Mouse (Mus musculus): ENCODE measurements around the gene Col16a1.

DNA sequence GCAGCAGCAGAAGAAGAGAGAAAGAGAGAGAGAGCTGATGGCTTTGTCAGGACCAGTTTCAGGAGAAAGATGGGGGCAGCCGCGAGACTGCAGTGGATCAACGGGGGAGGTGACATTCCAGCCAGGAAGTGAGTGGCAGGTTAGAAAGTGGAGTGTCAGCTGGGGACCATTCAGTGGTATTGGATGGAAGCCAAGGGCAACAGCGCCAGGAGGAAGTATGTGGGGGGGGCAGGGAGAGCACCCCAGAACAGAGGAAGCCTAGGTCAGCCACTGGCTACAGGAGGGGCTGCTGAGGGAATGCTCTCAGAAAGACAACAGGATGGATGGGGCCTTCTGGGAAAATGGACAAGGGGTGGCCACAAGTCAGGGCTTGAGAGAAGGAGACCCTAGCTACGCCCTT, 45.9 kb upstream of the Col16a1 start:
- TF ChIP-seq POLR2A (IDR thresholded peaks at IDR 0.05; ENCODE audit: extremely low read depth, insufficient read depth, low read length) (no peak), CTCF (IDR thresholded peaks at IDR 0.05; ENCODE audit: low read depth, low read length) (no peak)

Data from liver, adult 2 months (tissue).